Mouse (Mus musculus) lung, adult 2 months (tissue): ENCODE measurements around the gene Agap3.

Experiments
- CTCF ChIP-seq: fragments of 200-500 bp; IDR thresholded peaks from 2 replicates; pipeline ENCODE4 v1.5.1; 2011; ENCODE audit warnings: mild to moderate bottlenecking, low read length, control low read depth; ENCODE audit not compliant: insufficient read depth
- POLR2A ChIP-seq: fragments of 200-500 bp; IDR thresholded peaks from 2 replicates; pipeline ENCODE4 v1.6.1; 2011; ENCODE audit warnings: low read depth, mild to moderate bottlenecking, control low read depth, low read length, borderline replicate concordance; ENCODE audit errors: extremely low read depth

DNA sequence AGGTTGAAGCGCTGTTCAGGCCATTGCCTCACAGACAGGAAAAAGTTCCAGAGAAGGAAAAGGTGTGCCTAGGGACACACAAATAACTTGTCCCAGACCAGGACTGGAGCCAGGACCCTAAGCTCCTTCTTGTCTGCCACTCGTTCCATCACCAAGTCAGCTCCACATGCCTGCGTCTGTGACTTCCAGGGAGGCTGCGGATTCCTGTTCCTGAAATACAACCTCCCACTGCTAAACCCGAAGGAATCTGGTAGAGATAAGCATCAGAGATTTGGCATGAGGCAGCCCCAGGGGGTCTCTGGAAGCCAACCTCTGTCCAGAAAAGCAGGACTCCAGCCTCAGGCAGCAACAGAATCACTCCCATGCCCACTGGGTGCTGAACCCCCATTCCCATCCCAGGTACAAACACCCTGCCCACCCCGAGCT, 89.2 kb downstream of the Agap3 start:
- TF ChIP-seq CTCF (no peak), POLR2A (no peak)
